Comparison of ENCODE assay signal across 9 mouse cellular contexts in the genomic region with DNA sequence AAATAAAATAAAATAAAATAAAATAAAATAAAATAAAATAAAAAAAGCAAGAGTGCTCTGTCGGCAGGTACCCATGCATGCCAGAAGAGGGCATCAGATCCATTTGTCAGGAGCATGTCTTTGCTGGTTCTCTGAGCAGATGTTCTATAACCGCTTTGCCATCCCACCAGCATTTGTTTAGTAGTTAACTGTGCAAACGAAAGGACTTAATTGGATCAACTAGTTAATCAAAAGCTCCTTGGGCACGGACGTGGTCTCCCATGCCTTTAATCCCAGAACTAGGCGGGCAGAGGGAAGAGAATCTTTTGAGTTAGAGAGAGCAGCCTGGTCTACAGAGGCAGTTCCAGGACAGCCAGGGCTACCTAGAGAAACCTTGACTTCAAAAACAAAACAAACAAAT. TPM values are rescaled to one million over a fixed set of nuclear protein-coding genes. Genes with fewer than 3 reads are reported as not detected.
A peak's percentile ranks its signal among the peaks of the same experiment; 100 is the strongest.
DNase-seq lines count a peak whose midpoint lies in the region; ATAC-seq and TF ChIP-seq lines count a peak whose summit lies in the region.
"Had no signal": no experiment of that assay in that cellular context is flagged by ENCODE, and none has a peak within 500 bp of the region (broad histone marks: within the 10 kb centered on the region; RNA-seq: fewer than 3 reads in every experiment).

No protein-coding gene starts in this region.

- H3K4me1 ChIP-seq in forebrain, embryonic 12.5 days, result peaks cover 6% of the 10 kb centered on the region
- H3K4me1 ChIP-seq in liver, embryonic 14.5 days (replicated peaks; ENCODE audit: control insufficient read depth in 2 of 2, insufficient read depth in 2 of 2, low read length in 1 of 2), result peaks cover 0 to 4% of the 10 kb centered on the region in 2 experiments; a peak in 2 of 4 replicates

- intact Hi-C loops in left cerebral cortex, adult 2 months (cut with DNase I), result loop anchor here (5.0 kb wide), 2 partner anchors 45 to 115 kb away; no protein-coding TSS in a partner anchor

- no peaks in the 10 kb centered on the region for H3K36me3 ChIP-seq in forebrain, embryonic 12.5 days (replicated peaks)
- no peaks in the 10 kb centered on the region for H3K36me3 ChIP-seq in liver, embryonic 14.5 days (replicated peaks; ENCODE audit: control insufficient read depth, insufficient read depth, low read depth)

- WGBS in forebrain, embryonic 12.5 days, result 2% methylated on average over 6 of the region's 6 CpGs
- 4% methylated on average over 6 of the region's 6 CpGs for WGBS in liver, embryonic 14.5 days (ENCODE audit: insufficient replicate concordance)

- H3K9me3 ChIP-seq in forebrain, embryonic 12.5 days, result no peaks in the 10 kb centered on the region
- H3K9me3 ChIP-seq in liver, embryonic 14.5 days (ENCODE audit: control insufficient read depth, low read length), result no peaks in the 10 kb centered on the region

- TF ChIP-seq CTCF in left cerebral cortex, adult 2 months (IDR thresholded peaks at IDR 0.05), result peak; percentile 65
- TF ChIP-seq CTCF in liver, embryonic 14.5 days (IDR thresholded peaks at IDR 0.05; ENCODE audit: low read depth), result peak; percentile 59

- peak; percentile 51 for ATAC-seq in forebrain, embryonic 12.5 days (ENCODE audit: low FRiP score)
- no peak for ATAC-seq in liver, embryonic 14.5 days (ENCODE audit: insufficient read depth)

- H3K4me3 ChIP-seq in left cerebral cortex, adult 2 months, result no peak overlapping the region
- H3K4me3 ChIP-seq in forebrain, embryonic 12.5 days (replicated peaks), result peak overlapping the region; percentile 44; the same call in 1 of the 2 replicates
- H3K4me3 ChIP-seq in liver, embryonic 14.5 days (ENCODE audit: insufficient read depth in 1 of 2, low read depth in 2 of 2, low read length in 2 of 2), result no peak overlapping the region

- no peak for DNase-seq in left cerebral cortex, adult 2 months (ENCODE audit: extremely low spot score in 1 of 2, low spot score in 2 of 2)
- no peak for DNase-seq in left cerebral cortex, adult 11 months (ENCODE audit: low spot score)
- peak; percentile 36 for DNase-seq in Muller cell, postnatal 12 days (ENCODE audit: inconsistent ontology term)
- DNase-seq in liver, embryonic 14.5 days (ENCODE audit: low read depth in 3 of 3, low spot score in 3 of 3), result peak in 1 of 3 experiments; percentile 49
- peak; percentile 33 for DNase-seq in thymus, postnatal 25 days
- DNase-seq in ovary, postnatal 14 days (ENCODE audit: low spot score), result no peak
- DNase-seq in right cerebral cortex, postnatal 36 days (ENCODE audit: low spot score in 2 of 2), result no peak

- peak overlapping the region; percentile 67 for H3K4me2 ChIP-seq in forebrain, embryonic 12.5 days
- no peak overlapping the region for H3K4me2 ChIP-seq in liver, embryonic 14.5 days (ENCODE audit: low read depth)

- no peak overlapping the region for H3K27ac ChIP-seq in left cerebral cortex, adult 2 months
- no peak overlapping the region for H3K27ac ChIP-seq in forebrain, embryonic 12.5 days
- no peak overlapping the region for H3K27ac ChIP-seq in liver, embryonic 14.5 days

- H3K27me3 ChIP-seq in forebrain, embryonic 12.5 days, result peaks cover 81% of the 10 kb centered on the region
- H3K27me3 ChIP-seq in liver, embryonic 14.5 days (ENCODE audit: control insufficient read depth, insufficient read depth, low read length), result peaks cover 30% of the 10 kb centered on the region

- no peak overlapping the region for H3K9ac ChIP-seq in forebrain, embryonic 12.5 days
- H3K9ac ChIP-seq in liver, embryonic 14.5 days (replicated peaks), result no peak overlapping the region

- TF ChIP-seq EP300 in liver, embryonic 14.5 days (IDR thresholded peaks at IDR 0.05; ENCODE audit: low read depth), result no peak

RNA-seq across cellular contexts. Expression of gene Fcgr1, which starts 33.4 kb away (rescaled TPM):
- total RNA-seq in left cerebral cortex, adult 2 months (2021), result 1 to 10 TPM; 2.0 to 2.7 TPM
- polyA plus RNA-seq in forebrain, embryonic 12.5 days (2016; fragmentation: Nextera tagmentation; extraction: Ambion mirVana), result 0.54 and 0.56 TPM in 2 replicates
- polyA plus RNA-seq in liver, embryonic 14.5 days (2012; rRNA removed), result 2.8 and 3.3 TPM in 2 replicates
- polyA plus RNA-seq in liver, embryonic 14.5 days (2014; fragmentation: Nextera tagmentation; extraction: Ambion mirVana), result 4.8 and 5.6 TPM in 2 replicates
- polyA plus RNA-seq: erythroblast, embryonic 14.5 days had no signal

RNA-seq across cellular contexts. Expression of gene Hist2h2bb, which starts 57.6 kb away (rescaled TPM):
- 100 to 1,000 TPM; 136 to 154 TPM for total RNA-seq in left cerebral cortex, adult 2 months (2021)
- polyA plus RNA-seq in forebrain, embryonic 12.5 days (2016; fragmentation: Nextera tagmentation; extraction: Ambion mirVana), result 22.9 and 28.6 TPM in 2 replicates
- polyA plus RNA-seq in liver, embryonic 14.5 days (2012; rRNA removed), result 9.5 and 16.9 TPM in 2 replicates
- polyA plus RNA-seq in liver, embryonic 14.5 days (2014; fragmentation: Nextera tagmentation; extraction: Ambion mirVana), result 23.3 and 24.5 TPM in 2 replicates

RNA-seq across cellular contexts. Expression of gene Hist2h3b, which starts 58.7 kb away (rescaled TPM):
- 10 to 100 TPM; 32.7 to 45.5 TPM for total RNA-seq in left cerebral cortex, adult 2 months (2021)
- polyA plus RNA-seq in forebrain, embryonic 12.5 days (2016; fragmentation: Nextera tagmentation; extraction: Ambion mirVana), result 94.8 and 111 TPM in 2 replicates
- polyA plus RNA-seq in liver, embryonic 14.5 days (2012; rRNA removed), result 68.0 and 127 TPM in 2 replicates
- polyA plus RNA-seq in liver, embryonic 14.5 days (2014; fragmentation: Nextera tagmentation; extraction: Ambion mirVana), result 91.2 and 100 TPM in 2 replicates

Comparison
In these comparisons a context has a peak if more than half of its experiments do, and no peak if none do; other contexts are left out.
1. DNase-seq: peak in Muller cell, postnatal 12 days (single experiment) and thymus, postnatal 25 days (single experiment); none in left cerebral cortex, adult 2 months (0 of 2), left cerebral cortex, adult 11 months (single experiment), ovary, postnatal 14 days (single experiment) and right cerebral cortex, postnatal 36 days (0 of 2).